Mouse (Mus musculus): ENCODE measurements around the gene Wfdc9. TPM values are rescaled to one million over a fixed set of nuclear protein-coding genes. Genes with fewer than 3 reads are reported as not detected.

Gene Wfdc9
- not detected for total RNA-seq (2021)

GRCm38 (mm10) chr2:164656483-164656882 lies at the start of gene Wfdc9:
Gene Wfdc9, minus strand, starts transcription at chr2:164656583.
- no peak for DNase-seq (ENCODE audit: low spot score)
- intact Hi-C loops (cut with DNase I) = no loop called here

GRCm38 (mm10) chr2:164705991-164706390 lies 49.6 kb upstream of the Wfdc9 start:
- DNase-seq (ENCODE audit: low spot score) = no peak
- intact Hi-C loops (cut with DNase I) = no loop called here

DNA sequence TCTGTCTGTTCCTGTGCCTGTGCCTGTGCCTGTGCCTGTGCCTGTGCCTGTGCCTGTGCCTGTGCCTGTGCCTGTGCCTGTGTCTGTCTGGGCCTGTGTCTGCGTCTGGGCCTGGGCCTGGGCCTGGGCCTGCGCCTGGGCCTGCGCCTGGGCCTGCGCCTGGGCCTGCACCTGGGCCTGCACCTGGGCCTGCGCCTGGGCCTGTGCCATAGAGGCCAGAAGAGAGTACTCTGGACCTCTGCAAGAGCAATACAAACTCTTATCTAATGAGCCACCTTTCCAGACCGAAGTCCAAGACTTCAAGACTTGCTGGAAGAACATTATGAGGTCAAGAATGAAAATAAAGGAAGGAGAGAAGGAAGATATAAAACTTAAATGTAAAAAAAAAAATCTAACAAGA lies 48.9 kb upstream of the Wfdc9 start:
- DNase-seq (ENCODE audit: low spot score) = no peak
- intact Hi-C loops (cut with DNase I) = no loop called here

- intact Hi-C loops (cut with DNase I) = no loop called here
- no peak for DNase-seq (ENCODE audit: low spot score)
Observed at GRCm38 (mm10) chr2:164704235-164704634, 47.9 kb upstream of the Wfdc9 start.

DNA sequence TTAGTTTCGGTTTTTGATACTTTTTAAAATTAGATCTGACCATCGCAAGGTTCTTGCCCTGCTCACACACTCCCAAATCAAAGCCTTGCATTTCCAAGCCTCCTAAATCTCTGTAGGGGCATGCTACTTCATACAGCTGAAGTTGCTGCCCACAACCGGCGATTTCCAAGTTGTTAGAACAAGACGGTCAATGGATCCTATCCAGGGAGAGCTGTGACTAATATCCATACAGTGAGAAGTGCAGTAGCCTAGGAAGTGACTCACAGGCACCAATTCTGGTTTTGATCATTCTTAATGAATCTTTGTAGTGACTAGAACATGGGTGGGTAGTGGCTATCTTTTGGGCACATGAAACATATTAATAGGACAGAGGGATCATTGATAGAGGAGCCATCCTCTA lies 45.4 kb upstream of the Wfdc9 start:
- DNase-seq (ENCODE audit: low spot score) = no peak
- intact Hi-C loops (cut with DNase I) = no loop called here

DNA sequence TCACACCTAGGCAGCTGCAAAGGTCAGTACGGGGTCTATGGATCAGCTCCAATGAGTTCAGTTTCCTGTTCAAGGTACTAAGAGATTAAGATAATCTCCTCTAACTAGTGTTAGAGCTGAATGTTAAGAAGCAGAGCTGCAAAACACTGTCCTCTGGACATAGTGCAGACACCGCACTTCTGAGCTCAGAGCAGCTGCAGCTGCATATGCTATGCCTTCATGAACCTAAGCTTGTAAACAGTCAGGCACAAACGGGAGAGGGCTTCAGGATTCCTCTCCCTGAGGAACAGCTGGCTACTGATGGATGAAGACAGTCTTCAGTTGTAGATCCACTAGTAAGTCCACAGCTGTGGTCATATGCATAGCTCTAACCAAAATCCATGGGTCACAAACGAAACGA lies 44.6 kb upstream of the Wfdc9 start:
- intact Hi-C loops (cut with DNase I) = no loop called here

DNA sequence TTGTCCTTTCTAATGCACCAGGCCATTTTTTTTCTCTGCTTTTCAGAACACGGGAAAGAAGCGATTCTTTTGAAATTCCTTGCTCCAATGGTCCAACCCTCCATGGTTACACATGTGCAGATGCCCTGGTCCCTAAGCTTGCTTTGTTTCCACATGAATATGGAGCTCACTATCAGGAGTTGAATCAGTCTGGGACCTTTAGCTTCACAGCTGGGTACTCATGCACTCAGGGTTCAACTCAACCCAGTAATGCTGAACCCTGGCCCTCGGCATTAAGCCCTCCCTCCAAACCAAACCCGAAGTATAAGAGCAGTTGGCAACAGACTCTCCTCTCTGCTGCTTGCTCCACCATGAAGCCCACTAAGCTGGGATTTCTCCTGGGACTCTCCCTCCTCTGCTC lies 41.8 kb upstream of the Wfdc9 start, which contains the start of gene Spint4:
Spint4 (plus strand) TSS at position 301 of the 400 bp plus-strand sequence.
- intact Hi-C loops (cut with DNase I) = no loop called here
- DNase-seq (ENCODE audit: low spot score) = no peak

More for the DNA sequence above, 44.6 kb upstream of the Wfdc9 start:
- DNase-seq (ENCODE audit: low spot score) = no peak

- DNase-seq (ENCODE audit: low spot score) = no peak
- intact Hi-C loops (cut with DNase I) = no loop called here
Observed at GRCm38 (mm10) chr2:164684807-164685206, 28.4 kb upstream of the Wfdc9 start, which contains the start of gene Wfdc13. Gene Wfdc13, plus strand, starts transcription at chr2:164685107.

- intact Hi-C loops (cut with DNase I) = loop anchor here (2.0 to 5.0 kb wide), 2 partner anchors 47 to 112 kb away; no protein-coding TSS in a partner anchor
- DNase-seq (ENCODE audit: low spot score) = no peak
Observed at GRCm38 (mm10) chr2:164679906-164680305, 23.5 kb upstream of the Wfdc9 start.

GRCm38 (mm10) chr2:164678848-164679625 lies 22.7 kb upstream of the Wfdc9 start:
- intact Hi-C loops (cut with DNase I) = loop anchor here (2.0 to 5.0 kb wide), 2 partner anchors 48 to 113 kb away; no protein-coding TSS in a partner anchor
- DNase-seq (ENCODE audit: low spot score) = no peak

DNA sequence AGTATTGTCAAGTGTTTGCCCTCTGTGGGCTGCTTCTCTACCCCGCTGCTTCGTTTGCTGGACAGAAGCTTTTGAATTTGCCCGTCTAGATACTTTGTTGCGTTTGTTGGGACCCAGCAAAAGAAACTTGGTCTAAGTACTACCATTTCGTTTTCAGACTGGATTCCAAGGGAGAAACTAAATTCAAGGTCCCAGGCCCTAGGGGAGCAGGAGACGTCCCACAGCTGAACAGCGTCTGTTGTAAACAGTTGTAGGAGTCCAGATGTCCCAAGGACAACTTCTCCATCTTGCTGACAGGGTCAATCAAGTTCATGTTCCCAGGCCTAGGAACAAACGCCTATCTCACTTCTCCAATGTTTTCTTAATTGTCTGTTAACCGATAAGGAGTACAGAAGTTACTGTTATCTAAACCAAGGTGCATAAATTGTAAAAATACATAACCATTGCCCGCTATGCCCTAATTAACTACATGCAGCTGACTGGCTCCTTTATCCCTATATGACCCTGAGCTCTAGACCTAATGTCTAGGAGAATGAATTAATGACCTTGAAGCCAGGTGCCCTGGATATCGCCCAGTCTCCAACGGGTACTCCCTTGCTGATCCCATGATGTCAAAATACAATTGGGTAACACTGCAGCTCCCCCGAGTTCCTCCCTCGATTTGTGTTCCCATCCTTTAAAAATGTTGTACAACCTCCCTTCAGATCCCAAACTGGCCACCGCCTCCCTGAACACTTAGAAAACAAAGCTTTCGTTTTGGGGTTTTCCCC lies 20.7 kb upstream of the Wfdc9 start:
- no peak for DNase-seq (ENCODE audit: low spot score)

GRCm38 (mm10) chr2:164676103-164676502 lies 19.7 kb upstream of the Wfdc9 start:
- intact Hi-C loops (cut with DNase I) = loop anchor here (5.0 kb wide), 1 partner anchor 116 kb away; no protein-coding TSS in a partner anchor
- no peak for DNase-seq (ENCODE audit: low spot score)

More for the DNA sequence above, 20.7 kb upstream of the Wfdc9 start:
- intact Hi-C loops (cut with DNase I) = loop anchor here (5.0 kb wide), 1 partner anchor 115 kb away; no protein-coding TSS in a partner anchor

- no peak for DNase-seq (ENCODE audit: low spot score)
- intact Hi-C loops (cut with DNase I) = no loop called here
Observed at GRCm38 (mm10) chr2:164673987-164674386, 17.6 kb upstream of the Wfdc9 start, which contains the start of gene Wfdc11. Gene Wfdc11, minus strand, starts transcription at chr2:164674087.

DNA sequence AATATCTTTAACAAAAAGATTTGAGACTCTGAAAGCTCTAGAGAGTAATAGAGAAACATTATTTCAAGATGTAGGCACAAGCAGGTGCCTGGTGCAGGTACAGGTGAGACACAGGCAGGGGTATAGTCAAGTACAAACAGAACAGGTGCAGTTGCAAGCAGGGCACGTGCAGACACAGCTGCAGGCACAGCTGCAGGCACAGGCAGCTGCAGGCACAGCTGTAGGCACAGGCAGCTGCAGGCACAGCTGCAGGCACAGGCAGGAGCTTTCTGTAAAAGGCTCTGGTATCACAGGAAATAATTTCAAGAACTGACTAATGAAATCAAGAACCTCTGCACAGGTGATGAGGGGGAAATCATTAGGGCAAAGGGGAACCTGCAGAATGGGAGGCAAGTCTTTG lies 14.6 kb upstream of the Wfdc9 start:
- intact Hi-C loops (cut with DNase I) = no loop called here
- no peak for DNase-seq (ENCODE audit: low spot score)

DNA sequence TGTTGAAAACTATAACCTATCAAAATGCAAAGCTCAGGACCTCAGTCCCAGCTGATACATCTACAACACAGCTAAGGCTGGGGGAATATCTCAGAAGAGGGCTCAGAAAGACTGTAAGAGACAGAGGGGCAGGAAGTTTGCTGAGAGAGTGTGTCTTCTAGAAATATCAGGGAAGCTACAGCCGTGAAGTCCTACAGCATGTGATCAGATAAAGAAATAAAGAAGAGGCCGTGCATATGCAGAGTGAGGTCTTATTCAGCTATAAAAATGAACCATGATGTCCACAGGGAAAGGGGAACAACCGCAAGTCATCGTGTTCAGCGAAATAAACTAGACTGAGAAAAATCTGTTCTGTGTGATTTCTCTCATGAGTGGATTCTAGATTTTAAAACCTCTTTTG lies 13.9 kb upstream of the Wfdc9 start:
- no peak for DNase-seq (ENCODE audit: low spot score)
- intact Hi-C loops (cut with DNase I) = no loop called here

DNA sequence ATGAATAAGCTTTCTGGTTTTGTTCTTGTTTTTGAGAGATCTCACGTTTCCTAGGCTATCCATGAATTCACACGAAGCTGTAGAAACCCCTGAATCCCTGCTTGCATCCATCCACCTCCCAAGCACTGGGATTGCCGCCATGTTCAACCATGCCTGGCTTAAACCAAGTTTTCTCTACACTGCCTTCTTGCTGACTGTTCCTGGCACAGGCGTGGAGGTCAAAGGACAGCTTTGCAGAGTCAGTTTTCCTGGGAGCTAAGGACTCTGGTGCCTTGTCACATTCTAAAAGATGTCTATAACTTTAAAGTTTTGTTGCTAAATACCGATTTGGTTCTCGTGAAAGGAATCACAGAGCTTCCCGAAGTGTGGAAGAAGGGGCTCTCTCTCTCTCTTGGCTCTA lies 8.5 kb upstream of the Wfdc9 start:
- intact Hi-C loops (cut with DNase I) = no loop called here
- no peak for DNase-seq (ENCODE audit: low spot score)

DNA sequence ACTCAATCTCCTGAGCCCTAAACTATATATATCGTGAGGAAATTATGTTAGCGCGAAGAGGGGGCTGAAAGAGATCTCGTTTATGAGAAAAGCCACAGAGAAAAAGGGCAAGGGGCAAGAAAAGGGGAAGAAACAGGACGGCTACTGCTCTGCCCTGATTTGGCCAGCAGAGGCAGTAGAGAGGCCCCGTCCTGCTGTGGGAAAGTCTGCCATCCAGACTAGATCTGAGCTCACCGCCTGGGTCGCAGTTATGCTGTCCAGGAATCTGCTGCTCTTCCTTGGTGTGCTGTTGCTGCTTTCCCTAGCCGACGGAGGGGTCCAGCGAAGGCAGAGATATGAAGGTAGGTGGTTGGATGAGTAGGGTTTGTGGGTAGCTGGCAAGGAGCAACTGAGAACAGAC lies 525 bp downstream of the Wfdc9 start, which contains the start of gene Wfdc10:
Wfdc10 (plus strand) TSS at position 189 of the 400 bp plus-strand sequence.
- intact Hi-C loops (cut with DNase I) = no loop called here
- no peak for DNase-seq (ENCODE audit: low spot score)

DNA sequence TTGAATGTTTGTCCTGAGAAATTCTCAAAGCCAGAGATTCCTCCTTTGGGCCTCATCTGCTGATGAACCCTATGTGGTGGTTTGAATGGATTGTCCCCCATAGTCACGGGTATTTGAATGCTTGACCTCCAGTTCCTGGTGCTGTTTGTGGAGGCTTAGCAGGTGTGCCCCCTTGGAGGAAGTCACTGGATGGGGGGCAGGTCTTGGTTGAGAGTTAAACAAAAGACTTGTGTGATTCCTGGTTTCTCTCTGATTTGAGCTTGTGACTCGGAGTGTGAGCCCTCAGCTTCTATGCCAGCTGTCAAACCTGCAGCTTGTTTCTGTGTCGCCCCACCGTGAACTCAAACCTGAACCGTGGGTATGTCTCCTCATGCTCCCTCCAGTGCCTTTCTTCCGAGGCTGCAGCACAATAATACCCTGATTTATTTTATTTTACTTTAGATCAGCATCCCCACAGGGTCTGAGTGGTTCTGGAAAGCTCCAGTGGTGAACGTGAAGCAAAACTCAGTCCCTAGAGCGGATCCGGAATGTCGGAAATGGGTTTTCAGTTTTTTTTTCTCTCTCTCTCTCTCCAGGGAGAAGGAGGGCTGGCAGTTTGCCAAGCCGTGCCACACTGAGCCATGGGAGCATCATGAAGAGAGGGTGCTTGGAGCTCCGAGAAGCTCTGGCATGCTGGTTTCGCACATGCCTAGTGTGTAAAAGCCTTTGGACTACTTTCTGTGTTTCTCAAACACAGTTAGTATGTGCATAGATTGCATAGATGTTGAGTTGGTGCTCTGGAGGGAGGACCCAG lies 14.3 kb downstream of the Wfdc9 start:
- intact Hi-C loops (cut with DNase I) = no loop called here
- no peak for DNase-seq (ENCODE audit: low spot score)

GRCm38 (mm10) chr2:164641129-164641528 lies 15.3 kb downstream of the Wfdc9 start:
- intact Hi-C loops (cut with DNase I) = no loop called here
- no peak for DNase-seq (ENCODE audit: low spot score)

- DNase-seq (ENCODE audit: low spot score) = no peak
- intact Hi-C loops (cut with DNase I) = no loop called here
Observed at GRCm38 (mm10) chr2:164638696-164639095, 17.7 kb downstream of the Wfdc9 start, which contains the start of gene Wfdc16. Gene Wfdc16, minus strand, starts transcription at chr2:164638796.

All from heart, postnatal 25 days (tissue).